Mouse (Mus musculus): Measurements from ENCODE around the gene Slc22a17. TPM values are rescaled to one million over a fixed set of nuclear protein-coding genes. Genes with fewer than 3 reads are reported as not detected.

Slc22a17 gene
- polyA plus RNA-seq, 1 experiment from 2014 or later, result 62.5 TPM

DNA sequence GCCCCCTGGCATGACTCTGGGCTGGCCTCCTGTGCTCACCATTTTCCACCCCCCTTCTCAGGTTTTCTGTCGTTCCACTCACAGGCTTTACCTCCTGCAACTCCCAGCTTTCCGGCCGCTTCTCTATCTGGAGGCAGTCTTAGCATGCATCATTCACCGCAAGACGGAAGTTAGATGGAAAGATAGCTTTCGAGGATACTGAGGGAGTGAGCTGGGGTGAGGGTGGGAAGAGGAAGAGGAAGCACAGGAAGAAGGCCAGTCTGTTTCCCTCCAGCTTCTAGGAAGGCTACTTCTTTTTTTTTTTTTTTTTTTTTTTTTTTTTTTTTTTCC is 23.9 kb upstream of the Slc22a17 start:
- Histone ChIP-seq H3K27me3 (ENCODE audit: insufficient read depth, poor library complexity, severe bottlenecking) (no peaks in the 10 kb centered on the region), H3K27ac (peak overlapping the region; percentile 73), H3K9me3 (no peaks in the 10 kb centered on the region), H3K36me3 (no peaks in the 10 kb centered on the region), H3K4me3 (0 out of 2 replicates have a peak overlapping the region, but pooled peaks have one; percentile 4), H3K4me1 (replicated peaks) (peaks cover 31% of the 10 kb centered on the region)
- 57% methylated on average over 6 of the region's 6 CpGs for WGBS
- DNase-seq (ENCODE audit: low spot score), result no peak

DNA sequence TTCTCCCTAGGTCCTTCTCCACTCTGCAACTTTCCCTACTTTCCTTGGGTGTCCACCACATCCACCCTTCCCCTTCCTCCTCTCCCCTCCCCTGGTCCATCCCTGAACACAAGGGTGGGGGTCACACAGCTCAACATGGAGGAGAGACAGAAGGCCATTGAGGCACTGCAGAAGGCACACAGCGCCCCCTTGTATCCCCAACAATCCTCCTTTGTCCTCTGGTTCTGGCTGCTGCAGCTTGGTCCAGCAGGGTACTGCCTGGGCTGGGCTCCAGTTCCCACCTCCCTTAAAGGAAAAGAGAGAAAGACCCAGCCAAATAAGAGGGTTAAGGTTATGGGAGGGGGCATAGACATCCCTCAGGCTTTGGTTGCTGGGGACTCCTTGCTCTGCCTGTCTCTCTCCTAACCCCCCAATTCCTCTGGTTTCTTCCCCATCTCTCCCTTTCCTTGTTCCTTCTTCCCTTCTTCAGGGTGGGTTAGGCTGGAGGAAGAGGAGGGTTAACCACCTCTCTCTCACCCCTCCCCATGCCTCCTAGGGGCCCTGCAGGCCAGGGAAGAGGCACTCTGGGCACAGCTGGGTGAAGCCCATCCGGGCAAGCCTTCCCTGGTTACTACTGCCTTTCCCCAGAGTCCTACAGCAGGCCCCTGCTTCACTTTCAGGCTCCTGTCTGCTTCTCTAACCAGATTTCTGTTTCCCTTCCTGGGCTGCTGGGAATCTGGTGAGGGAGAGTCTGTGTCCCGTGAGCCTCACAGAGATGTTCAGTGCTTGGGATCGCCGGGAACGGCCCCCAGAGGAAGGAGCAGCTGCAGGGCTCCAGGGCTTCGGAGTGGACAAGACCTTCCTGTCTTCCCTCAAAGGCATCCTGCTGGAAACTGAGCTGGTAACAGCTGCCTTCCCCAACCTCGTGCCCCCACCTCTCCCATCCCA is 23.2 kb upstream of the Slc22a17 start, which contains the start of gene Cmtm5:
Gene Cmtm5 (plus strand): TSS at position 358 of the 927 bp plus-strand sequence.
- no peak for DNase-seq (ENCODE audit: low spot score)
- H3K27ac ChIP-seq, result peak within 1 kb of the TSS; percentile 73
- WGBS, result 43% methylated on average over 8 of the region's 8 CpGs

DNA sequence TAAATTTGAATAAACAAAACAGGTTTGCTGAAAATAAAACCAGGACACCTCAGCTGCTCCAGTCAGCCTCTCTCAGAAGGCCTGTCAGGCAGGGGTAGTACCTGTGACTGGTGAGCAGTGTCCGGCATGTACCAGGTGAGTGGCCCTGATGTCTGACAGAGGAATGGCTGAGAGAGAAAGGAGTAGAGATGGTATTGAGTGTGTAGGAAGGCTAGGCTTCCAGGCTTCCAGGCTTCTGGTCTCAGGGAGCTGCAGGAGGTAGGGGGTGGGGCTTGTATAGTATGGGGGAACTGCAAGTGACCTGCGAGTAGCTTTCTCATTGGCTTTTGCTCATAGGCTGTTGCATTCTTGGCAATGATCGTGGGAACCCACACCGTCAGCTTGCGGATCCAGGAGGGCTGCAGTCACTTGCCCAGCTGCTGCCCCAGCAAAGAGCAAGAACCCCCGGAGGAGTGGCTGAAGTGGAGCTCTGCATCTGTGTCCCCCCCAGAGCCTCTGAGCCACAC is 19.8 kb upstream of the Slc22a17 start, which contains the start of gene Il25:
Gene Il25 (plus strand): TSS at position 51 of the 506 bp plus-strand sequence.
- 32% methylated on average over 6 of the region's 6 CpGs for WGBS
- H3K27ac ChIP-seq, result peak within 1 kb of the TSS; percentile 53
- DNase-seq (ENCODE audit: low spot score), result no peak
- no peaks in the 10 kb centered on the region for H3K9me3 ChIP-seq
- peaks cover 8% of the 10 kb centered on the region for H3K27me3 ChIP-seq (ENCODE audit: insufficient read depth, poor library complexity, severe bottlenecking)
- H3K36me3 ChIP-seq, result no peaks in the 10 kb centered on the region
- peaks cover 50% of the 10 kb centered on the region for H3K4me1 ChIP-seq (replicated peaks)
- 0 out of 2 replicates have a peak within 1 kb of the TSS, but pooled peaks have one; percentile 1 for H3K4me3 ChIP-seq

More for the DNA sequence above, 23.2 kb upstream of the Slc22a17 start, which contains the start of gene Cmtm5:
- Histone ChIP-seq H3K4me3 (peak within 1 kb of the TSS; percentile 4; the same call in 1 of the 2 replicates), H3K27me3 (ENCODE audit: insufficient read depth, poor library complexity, severe bottlenecking) (no peaks in the 10 kb centered on the region), H3K9me3 (no peaks in the 10 kb centered on the region), H3K4me1 (replicated peaks) (peaks cover 36% of the 10 kb centered on the region), H3K36me3 (no peaks in the 10 kb centered on the region)

DNA sequence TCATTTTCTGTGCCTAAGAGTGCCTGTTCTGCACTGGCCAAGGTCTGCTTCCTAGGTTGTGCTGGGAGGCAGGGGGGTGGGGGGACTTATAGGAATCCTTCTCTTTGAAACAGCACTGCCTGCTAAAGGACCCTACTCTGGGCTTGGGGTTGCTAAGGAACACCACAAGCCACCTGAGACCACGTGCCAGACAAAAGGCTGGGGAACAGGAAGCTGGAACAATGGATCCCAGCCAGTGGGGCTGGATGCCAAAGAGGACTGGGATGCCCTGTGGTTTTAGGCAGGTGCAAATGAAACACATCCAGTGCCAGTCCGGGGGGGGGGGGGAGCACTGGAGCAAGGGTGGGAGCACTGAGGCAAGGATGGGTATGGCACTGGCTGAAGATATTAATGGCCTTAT is 17.5 kb upstream of the Slc22a17 start:
- no peak for DNase-seq (ENCODE audit: low spot score)
- H3K4me1 ChIP-seq (replicated peaks), result peaks cover 60% of the 10 kb centered on the region
- H3K27ac ChIP-seq, result peak overlapping the region; percentile 14; the same call in 1 of the 2 replicates
- H3K9me3 ChIP-seq, result no peaks in the 10 kb centered on the region
- WGBS, result 17% methylated on average over 2 of the region's 2 CpGs
- no peak overlapping the region for H3K4me3 ChIP-seq
- H3K27me3 ChIP-seq (ENCODE audit: insufficient read depth, poor library complexity, severe bottlenecking), result peaks cover 8% of the 10 kb centered on the region
- H3K36me3 ChIP-seq, result no peaks in the 10 kb centered on the region

DNA sequence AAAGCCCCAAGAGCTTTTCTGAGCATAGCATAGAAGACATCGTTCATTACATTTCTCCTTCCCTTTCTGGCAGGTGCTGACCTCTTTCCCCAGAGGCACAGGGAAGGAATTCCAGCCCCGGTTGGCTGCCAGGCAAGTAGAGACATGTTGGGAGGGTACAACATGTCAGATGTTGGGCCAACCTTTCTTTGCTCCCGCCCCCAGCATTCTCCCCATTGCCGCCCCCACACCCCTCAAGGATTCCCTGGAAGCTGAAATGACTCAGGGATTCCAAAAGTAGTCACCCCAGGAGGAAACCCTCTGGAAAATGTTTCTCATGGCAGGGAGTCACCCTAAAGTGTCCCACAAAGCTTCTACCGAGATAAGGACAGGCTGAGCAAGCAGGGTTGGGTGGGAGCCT is 16.9 kb upstream of the Slc22a17 start:
- peaks cover 8% of the 10 kb centered on the region for H3K27me3 ChIP-seq (ENCODE audit: insufficient read depth, poor library complexity, severe bottlenecking)
- 0 out of 2 replicates have a peak overlapping the region, but pooled peaks have one; percentile 14 for H3K27ac ChIP-seq
- DNase-seq (ENCODE audit: low spot score), result no peak
- peaks cover 63% of the 10 kb centered on the region for H3K4me1 ChIP-seq (replicated peaks)
- no peaks in the 10 kb centered on the region for H3K36me3 ChIP-seq
- no peaks in the 10 kb centered on the region for H3K9me3 ChIP-seq
- no peak overlapping the region for H3K4me3 ChIP-seq
- 77% methylated on average over 5 of the region's 5 CpGs for WGBS

DNA sequence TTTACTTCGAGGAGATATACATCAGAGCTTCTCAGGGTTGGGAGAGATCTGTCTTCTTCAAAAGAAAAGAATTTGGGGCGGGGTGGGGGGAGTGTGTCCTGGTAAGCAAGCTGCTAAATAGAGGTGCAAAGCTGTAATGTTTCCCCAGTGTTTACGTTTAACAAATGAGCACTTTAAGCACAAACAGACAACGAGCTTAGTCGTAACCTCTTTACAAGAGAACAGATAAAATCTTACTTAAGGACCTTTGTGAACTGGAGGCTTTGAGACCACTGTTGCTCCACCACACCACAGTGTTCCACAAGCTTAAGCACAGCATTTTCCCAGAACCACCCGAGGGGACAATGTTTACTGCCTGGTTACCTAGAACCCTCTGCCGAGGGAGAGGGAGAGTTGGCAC is 14.4 kb upstream of the Slc22a17 start:
- Histone ChIP-seq H3K27me3 (ENCODE audit: insufficient read depth, poor library complexity, severe bottlenecking) (peaks cover 8% of the 10 kb centered on the region), H3K4me1 (replicated peaks) (peaks cover 69% of the 10 kb centered on the region), H3K36me3 (peaks cover 10% of the 10 kb centered on the region), H3K4me3 (peak overlapping the region; percentile 71), H3K9me3 (peaks cover 3% of the 10 kb centered on the region; the same call in 1 of the 2 replicates), H3K27ac (peak overlapping the region; percentile 99)
- no peak for DNase-seq (ENCODE audit: low spot score)
- WGBS, result 15% methylated on average over 7 of the region's 7 CpGs

DNA sequence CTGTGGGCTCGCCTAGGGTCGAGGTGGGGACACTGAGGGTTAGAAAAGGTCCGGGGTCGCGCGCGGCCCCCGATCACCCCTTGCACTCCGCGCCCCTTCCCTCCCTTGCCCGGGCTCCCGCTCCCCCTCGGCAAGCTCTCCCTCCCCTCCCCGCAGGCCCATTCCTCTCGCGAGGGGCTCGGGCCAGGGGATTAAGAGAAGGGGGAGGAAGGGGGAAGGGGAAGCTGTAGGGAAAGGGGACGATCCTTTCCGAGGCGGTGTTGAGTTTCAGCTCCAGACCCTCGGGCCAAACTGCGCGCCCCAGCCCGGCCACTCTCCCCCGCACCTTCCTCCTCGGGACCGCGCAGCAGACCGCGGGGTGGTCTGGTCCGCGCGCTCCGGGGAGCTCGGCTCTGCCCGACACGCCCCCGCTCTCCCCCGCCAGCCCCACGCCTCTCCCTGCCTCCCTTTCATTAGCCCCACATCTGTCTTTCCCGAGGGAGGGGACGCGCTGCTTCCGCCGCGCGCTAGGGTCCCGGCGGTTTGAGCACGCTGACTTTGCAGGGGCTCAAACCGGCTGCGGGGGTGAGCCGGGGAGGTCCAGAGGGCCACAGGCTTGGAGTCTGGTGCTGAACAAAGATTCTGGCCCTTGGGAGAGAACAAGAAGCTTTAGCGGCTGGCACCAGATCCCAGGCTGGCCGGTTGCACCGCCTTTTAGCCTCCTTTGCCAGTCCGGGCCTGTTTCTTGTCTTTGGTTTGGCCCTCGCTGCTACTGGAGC is 13.6 kb upstream of the Slc22a17 start:
- H3K4me3 ChIP-seq, result peak overlapping the region; percentile 71
- H3K9me3 ChIP-seq, result peaks cover 11% of the 10 kb centered on the region
- peaks cover 64% of the 10 kb centered on the region for H3K4me1 ChIP-seq (replicated peaks)
- WGBS, result under 1% methylated on average over 54 of the region's 58 CpGs
- peak overlapping the region; percentile 99 for H3K27ac ChIP-seq
- DNase-seq (ENCODE audit: low spot score), result peak; percentile 88
- peaks cover 18% of the 10 kb centered on the region for H3K36me3 ChIP-seq
- peaks cover 8% of the 10 kb centered on the region for H3K27me3 ChIP-seq (ENCODE audit: insufficient read depth, poor library complexity, severe bottlenecking)

DNA sequence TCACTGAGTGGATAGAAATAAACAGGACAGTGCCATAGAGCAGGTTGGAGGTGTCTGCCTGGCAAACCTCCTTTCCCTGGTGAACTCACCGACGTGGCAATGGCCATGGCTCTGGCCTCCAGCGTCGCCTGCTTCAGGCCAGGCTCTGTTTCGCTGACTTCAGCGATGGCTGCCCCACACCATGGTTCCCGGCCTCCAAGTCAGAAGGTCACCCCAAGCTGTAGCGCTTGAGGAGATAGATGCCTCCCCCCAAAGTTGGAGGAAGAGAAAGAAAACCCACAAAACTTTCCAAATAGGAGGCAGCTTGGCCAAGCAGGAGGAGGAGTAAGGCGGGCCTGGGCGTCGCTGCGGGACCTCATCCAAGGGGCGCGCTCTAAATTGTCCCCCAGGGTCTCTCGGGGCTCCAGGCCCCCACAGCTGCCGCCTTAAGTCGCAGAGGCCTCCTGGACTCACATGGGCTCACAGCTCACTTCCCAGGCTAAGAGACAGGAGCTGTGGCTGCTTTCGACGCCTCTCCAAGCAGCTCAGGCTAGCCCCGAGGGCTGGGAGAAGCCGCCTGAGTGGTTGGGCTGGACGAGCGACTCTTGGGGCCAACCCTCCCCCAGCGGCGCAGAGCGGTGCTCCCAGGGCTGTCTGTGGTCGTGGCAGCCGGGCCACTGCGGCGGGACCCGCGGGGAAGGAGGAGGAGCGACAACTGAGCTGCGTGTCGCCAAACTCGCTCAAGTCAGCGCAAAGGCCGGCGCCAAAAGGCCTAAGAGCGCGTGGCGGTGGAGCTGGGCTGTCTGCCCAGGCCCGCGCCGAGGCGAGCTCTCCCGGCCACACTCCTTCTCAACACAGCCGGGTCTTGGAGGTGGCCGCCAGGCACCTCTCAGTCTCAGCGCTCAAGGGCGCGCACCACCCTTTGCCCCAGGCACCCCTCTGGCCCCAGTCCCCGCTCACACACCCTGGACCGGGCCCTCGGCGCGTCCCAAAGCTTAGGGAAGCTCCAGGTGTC is 12.7 kb upstream of the Slc22a17 start, which contains the start of gene Efs:
Gene Efs (minus strand): TSS at position 778 of the 994 bp plus-strand sequence.
- Histone ChIP-seq H3K9me3 (peaks cover 20% of the 10 kb centered on the region), H3K27me3 (ENCODE audit: insufficient read depth, poor library complexity, severe bottlenecking) (peaks cover 8% of the 10 kb centered on the region), H3K4me1 (replicated peaks) (peaks cover 59% of the 10 kb centered on the region), H3K27ac (peak within 1 kb of the TSS; percentile 99), H3K4me3 (peak within 1 kb of the TSS; percentile 71), H3K36me3 (peaks cover 27% of the 10 kb centered on the region)
- whole genome bisulfite sequencing, result under 1% methylated on average over 57 of the region's 57 CpGs
- DNase-seq (ENCODE audit: low spot score), result peak; percentile 81

DNA sequence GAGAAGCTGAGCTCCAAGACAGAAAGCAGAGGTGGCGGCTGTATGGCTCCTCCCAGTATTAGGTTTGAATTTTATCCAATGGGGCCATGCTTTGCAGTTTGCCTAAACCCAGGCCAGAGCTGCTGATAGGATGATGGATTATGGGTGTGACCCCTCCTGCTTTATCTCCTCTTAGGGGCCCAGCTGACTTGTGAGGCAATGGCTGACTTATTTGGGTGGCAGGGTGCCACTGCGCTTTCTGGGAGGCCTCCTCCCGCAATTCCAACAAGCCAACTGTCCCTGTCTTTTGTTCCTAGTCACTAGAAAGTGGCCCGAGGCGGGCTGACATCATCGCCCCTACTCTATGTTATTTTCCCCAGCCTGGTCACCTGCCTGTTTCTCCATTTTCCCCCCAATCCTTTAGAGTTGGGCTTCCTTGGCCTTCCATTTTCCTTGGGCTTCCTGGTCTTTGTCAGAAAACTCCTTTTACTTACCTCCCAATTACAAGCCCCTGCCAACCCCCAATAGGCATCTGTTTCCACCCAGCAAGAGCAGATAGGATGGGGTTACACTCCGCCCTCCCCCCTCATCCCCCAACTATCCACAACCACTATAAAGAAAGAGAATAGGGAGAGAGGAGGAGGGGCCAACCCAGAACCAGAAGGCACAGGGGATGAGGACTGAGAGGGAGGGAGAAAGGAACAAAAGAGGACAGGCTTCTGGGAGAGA is 11.9 kb upstream of the Slc22a17 start:
- Histone ChIP-seq H3K27me3 (ENCODE audit: insufficient read depth, poor library complexity, severe bottlenecking) (peaks cover 8% of the 10 kb centered on the region), H3K27ac (peak overlapping the region; percentile 99), H3K4me1 (replicated peaks) (peaks cover 51% of the 10 kb centered on the region), H3K36me3 (peaks cover 35% of the 10 kb centered on the region), H3K4me3 (peak overlapping the region; percentile 71), H3K9me3 (peaks cover 21% of the 10 kb centered on the region)
- 7% methylated on average over 7 of the region's 7 CpGs for WGBS
- peak; percentile 73 for DNase-seq (ENCODE audit: low spot score)

DNA sequence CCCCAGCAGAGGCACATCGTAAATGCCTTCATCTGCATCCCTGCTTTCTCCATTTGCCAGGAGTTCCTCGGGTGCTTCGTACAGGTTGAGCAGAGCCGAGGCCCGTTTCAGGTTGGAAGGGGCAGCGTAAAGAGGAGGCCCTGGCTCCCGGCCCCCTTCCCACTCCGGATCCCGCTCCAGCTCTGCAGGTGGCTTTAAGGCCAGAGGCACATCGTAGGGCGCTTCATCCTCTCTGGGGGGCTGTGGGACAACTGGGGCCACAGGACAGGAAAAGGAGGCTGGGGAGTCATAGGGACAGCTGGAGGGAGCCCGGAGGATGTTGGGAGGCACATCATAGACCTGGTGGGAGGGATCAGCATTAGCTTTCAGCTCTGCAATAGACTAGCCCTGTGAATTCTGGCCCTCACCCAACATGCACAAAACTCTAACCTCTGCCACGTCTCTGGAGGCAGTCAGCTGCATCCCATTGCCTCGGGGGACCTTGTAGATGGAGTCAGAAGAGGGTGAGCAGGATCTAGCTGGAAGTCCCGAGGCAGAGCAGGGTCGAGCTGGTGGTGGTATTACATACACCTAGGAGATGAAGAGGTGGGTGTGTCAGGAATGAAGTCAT is 7.2 kb upstream of the Slc22a17 start:
- Histone ChIP-seq H3K4me1 (replicated peaks) (peaks cover 22% of the 10 kb centered on the region), H3K36me3 (peaks cover 81% of the 10 kb centered on the region), H3K9me3 (peaks cover 21% of the 10 kb centered on the region), H3K4me3 (no peak overlapping the region), H3K27ac (0 out of 2 replicates have a peak overlapping the region, but pooled peaks have one; percentile 16), H3K27me3 (ENCODE audit: insufficient read depth, poor library complexity, severe bottlenecking) (no peaks in the 10 kb centered on the region)
- no peak for DNase-seq (ENCODE audit: low spot score)
- 94% methylated on average over 16 of the region's 16 CpGs for WGBS

DNA sequence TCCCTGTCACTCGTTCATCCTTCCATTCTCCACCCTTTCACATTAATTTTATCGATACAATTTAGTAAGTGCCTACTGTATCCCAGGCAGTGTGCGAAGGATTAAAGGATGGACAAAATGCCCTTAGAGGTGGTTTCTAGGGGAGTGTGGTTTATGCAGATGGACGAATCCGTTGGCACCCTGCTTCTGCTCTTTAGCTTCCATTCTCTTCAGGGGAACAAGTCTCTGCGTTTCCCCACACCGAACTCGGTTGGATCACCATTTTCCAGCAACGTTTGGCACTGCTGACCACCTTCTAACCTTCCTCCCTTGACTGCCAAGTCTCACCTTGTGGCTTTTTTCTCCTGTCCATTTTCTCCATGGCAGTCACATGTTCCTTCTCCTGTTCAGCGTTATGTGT is 411 bp upstream of the Slc22a17 start:
- H3K27ac ChIP-seq, result peak overlapping the region; percentile 96
- peaks cover 42% of the 10 kb centered on the region for H3K4me1 ChIP-seq (replicated peaks)
- no peak for DNase-seq (ENCODE audit: low spot score)
- H3K27me3 ChIP-seq (ENCODE audit: insufficient read depth, poor library complexity, severe bottlenecking), result no peaks in the 10 kb centered on the region
- H3K4me3 ChIP-seq, result peak overlapping the region; percentile 98
- 22% methylated on average over 10 of the region's 10 CpGs for WGBS
- peaks cover 56% of the 10 kb centered on the region for H3K36me3 ChIP-seq
- no peaks in the 10 kb centered on the region for H3K9me3 ChIP-seq

All from hindbrain, embryonic 10.5 days (tissue).